Mouse (Mus musculus): ENCODE data around the gene Pex11g. TPM values are rescaled to one million over a fixed set of nuclear protein-coding genes. Genes with fewer than 3 reads are reported as not detected.

Gene Pex11g
- polyA plus RNA-seq, 1 experiment from 2014 or later, result 11.6 TPM

DNA sequence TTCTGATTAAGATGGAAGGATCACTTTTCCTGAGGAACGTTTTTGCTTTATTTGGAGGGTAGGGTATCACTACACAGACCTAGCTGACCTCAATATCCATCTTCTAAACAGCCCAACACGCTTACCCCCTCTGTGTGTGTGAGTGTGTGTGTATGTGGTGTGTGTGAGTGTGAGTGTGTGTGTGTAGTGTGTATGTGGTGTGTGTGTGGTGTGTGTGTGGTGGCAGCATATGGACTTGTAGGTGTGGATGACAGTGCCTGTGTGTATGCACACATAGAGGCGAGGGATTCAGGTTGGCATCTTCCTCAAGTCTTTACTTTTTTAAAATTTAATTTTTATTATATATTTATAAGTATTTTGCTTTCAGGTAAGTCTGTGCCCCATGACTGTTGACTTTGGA lies 31.1 kb upstream of the Pex11g start:
- WGBS, result 76% methylated on average over 3 of the region's 3 CpGs
- no peak for DNase-seq (ENCODE audit: low spot score)
- ATAC-seq (ENCODE audit: low FRiP score, low TSS enrichment), result no peak
- H3K4me1 ChIP-seq (replicated peaks; ENCODE audit: control insufficient read depth, insufficient read depth), result 0 out of 2 replicates have a peak, but pooled peaks cover 6% of the 10 kb centered on the region
- TF ChIP-seq CTCF (IDR thresholded peaks at IDR 0.05; ENCODE audit: low read depth) (no peak), EP300 (optimal IDR thresholded peaks at IDR 0.05) (no peak)
- no peak overlapping the region for H3K9ac ChIP-seq (ENCODE audit: low read length)
- peaks cover 15% of the 10 kb centered on the region for H3K36me3 ChIP-seq (ENCODE audit: control insufficient read depth, insufficient read depth, low read length)
- no peak overlapping the region for H3K4me3 ChIP-seq (ENCODE audit: low read depth, low read length)
- no peaks in the 10 kb centered on the region for H3K27me3 ChIP-seq (ENCODE audit: control insufficient read depth, insufficient read depth, low read length)
- no peak overlapping the region for H3K4me2 ChIP-seq (replicated peaks; ENCODE audit: low read depth)
- H3K27ac ChIP-seq (replicated peaks), result no peak overlapping the region
- no peaks in the 10 kb centered on the region for H3K9me3 ChIP-seq (ENCODE audit: control insufficient read depth, low read length)

DNA sequence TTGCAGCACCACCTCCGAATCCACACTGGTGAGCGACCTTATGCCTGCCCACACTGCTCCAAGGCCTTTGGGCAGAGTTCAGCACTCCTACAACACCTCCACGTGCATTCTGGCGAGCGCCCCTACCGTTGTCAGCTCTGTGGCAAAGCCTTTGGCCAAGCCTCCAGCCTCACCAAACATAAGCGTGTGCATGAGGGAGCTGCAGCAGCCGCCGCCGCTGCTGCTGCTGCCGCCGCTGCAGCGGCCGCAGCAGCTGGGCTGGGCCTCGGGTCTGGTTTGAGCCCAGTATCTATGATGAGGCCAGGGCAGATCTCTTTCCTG lies 28.9 kb upstream of the Pex11g start:
- Histone ChIP-seq H3K4me3 (ENCODE audit: low read depth, low read length) (no peak overlapping the region), H3K27me3 (ENCODE audit: control insufficient read depth, insufficient read depth, low read length) (no peaks in the 10 kb centered on the region), H3K9ac (ENCODE audit: low read length) (no peak overlapping the region), H3K9me3 (ENCODE audit: control insufficient read depth, low read length) (no peaks in the 10 kb centered on the region), H3K36me3 (ENCODE audit: control insufficient read depth, insufficient read depth, low read length) (peaks cover 15% of the 10 kb centered on the region), H3K27ac (replicated peaks) (no peak overlapping the region), H3K4me1 (replicated peaks; ENCODE audit: control insufficient read depth, insufficient read depth) (0 out of 2 replicates have a peak, but pooled peaks cover 5% of the 10 kb centered on the region), H3K4me2 (replicated peaks; ENCODE audit: low read depth) (no peak overlapping the region)
- 88% methylated on average over 14 of the region's 15 CpGs for WGBS
- no peak for TF ChIP-seq EP300 (optimal IDR thresholded peaks at IDR 0.05)
- TF ChIP-seq CTCF (IDR thresholded peaks at IDR 0.05; ENCODE audit: low read depth), result no peak
- no peak for ATAC-seq (ENCODE audit: low FRiP score, low TSS enrichment)
- DNase-seq (ENCODE audit: low spot score), result no peak

DNA sequence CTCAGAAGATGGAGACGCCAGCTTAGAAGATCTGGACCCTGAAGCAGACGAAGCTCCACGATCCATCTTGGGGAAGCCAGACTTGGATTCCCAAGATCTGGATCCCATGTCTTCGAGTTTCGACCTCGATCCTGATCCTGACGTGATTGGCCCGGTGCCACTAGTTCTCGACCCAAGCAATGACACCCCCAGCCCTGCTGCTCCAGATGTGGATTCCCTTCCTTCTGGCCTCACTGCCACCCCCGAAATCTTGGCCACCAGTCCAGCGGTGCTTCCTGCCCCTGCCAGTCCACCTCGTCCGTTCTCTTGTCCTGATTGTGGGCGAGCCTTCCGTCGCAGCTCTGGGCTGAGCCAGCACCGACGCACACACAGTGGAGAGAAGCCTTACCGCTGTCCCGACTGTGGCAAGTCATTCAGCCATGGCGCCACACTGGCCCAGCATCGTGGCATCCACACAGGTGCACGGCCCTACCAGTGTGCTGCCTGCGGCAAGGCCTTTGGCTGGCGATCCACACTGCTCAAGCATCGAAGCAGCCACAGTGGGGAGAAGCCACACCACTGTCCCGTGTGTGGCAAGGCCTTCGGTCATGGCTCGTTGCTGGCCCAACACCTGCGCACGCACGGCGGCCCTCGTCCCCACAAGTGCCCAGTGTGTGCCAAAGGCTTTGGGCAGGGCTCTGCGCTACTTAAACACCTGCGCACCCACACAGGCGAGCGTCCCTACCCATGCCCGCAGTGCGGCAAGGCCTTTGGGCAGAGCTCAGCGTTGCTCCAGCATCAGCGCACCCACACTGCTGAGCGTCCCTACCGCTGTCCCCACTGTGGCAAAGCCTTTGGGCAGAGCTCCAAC lies 28.3 kb upstream of the Pex11g start:
- no peak overlapping the region for H3K4me3 ChIP-seq (ENCODE audit: low read depth, low read length)
- TF ChIP-seq EP300 (optimal IDR thresholded peaks at IDR 0.05), result no peak
- no peak for TF ChIP-seq CTCF (IDR thresholded peaks at IDR 0.05; ENCODE audit: low read depth)
- ATAC-seq (ENCODE audit: low FRiP score, low TSS enrichment) (no peak), DNase-seq (ENCODE audit: low spot score) (no peak)
- no peak overlapping the region for H3K4me2 ChIP-seq (replicated peaks; ENCODE audit: low read depth)
- no peak overlapping the region for H3K9ac ChIP-seq (ENCODE audit: low read length)
- no peak overlapping the region for H3K27ac ChIP-seq (replicated peaks)
- no peaks in the 10 kb centered on the region for H3K27me3 ChIP-seq (ENCODE audit: control insufficient read depth, insufficient read depth, low read length)
- peaks cover 15% of the 10 kb centered on the region for H3K36me3 ChIP-seq (ENCODE audit: control insufficient read depth, insufficient read depth, low read length)
- WGBS, result 95% methylated on average over 44 of the region's 44 CpGs
- H3K4me1 ChIP-seq (replicated peaks; ENCODE audit: control insufficient read depth, insufficient read depth), result no peaks in the 10 kb centered on the region
- no peaks in the 10 kb centered on the region for H3K9me3 ChIP-seq (ENCODE audit: control insufficient read depth, low read length)

DNA sequence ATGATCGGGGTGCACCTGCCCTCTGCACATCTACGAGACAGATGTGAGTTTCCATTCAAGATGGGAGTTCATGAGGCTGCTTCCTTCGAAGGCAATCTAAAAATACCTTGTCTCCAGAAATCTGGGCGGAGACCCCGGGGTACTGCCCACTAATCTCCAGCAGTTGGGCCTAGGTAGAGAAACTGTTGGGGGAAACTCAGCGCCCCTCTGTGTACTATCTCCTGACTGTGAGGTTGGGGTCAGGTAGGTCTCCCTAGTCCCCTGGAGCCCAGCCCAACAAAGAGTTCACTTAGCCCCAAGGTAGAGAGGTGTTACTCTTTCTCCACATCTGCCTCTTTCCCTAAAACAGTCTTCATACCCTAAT lies 26.3 kb upstream of the Pex11g start:
- Histone ChIP-seq H3K27ac (replicated peaks) (peak overlapping the region; percentile 85), H3K9me3 (ENCODE audit: control insufficient read depth, low read length) (no peaks in the 10 kb centered on the region), H3K9ac (ENCODE audit: low read length) (peak overlapping the region; percentile 97), H3K36me3 (ENCODE audit: control insufficient read depth, insufficient read depth, low read length) (peaks cover 15% of the 10 kb centered on the region), H3K4me1 (replicated peaks; ENCODE audit: control insufficient read depth, insufficient read depth) (no peaks in the 10 kb centered on the region), H3K4me3 (ENCODE audit: low read depth, low read length) (peak overlapping the region; percentile 91), H3K4me2 (replicated peaks; ENCODE audit: low read depth) (peak overlapping the region; percentile 68), H3K27me3 (ENCODE audit: control insufficient read depth, insufficient read depth, low read length) (no peaks in the 10 kb centered on the region)
- no peak for ATAC-seq (ENCODE audit: low FRiP score, low TSS enrichment)
- DNase-seq (ENCODE audit: low spot score), result no peak
- TF ChIP-seq EP300 (optimal IDR thresholded peaks at IDR 0.05), result no peak
- TF ChIP-seq CTCF (IDR thresholded peaks at IDR 0.05; ENCODE audit: low read depth), result no peak
- 22% methylated on average over 6 of the region's 6 CpGs for WGBS

DNA sequence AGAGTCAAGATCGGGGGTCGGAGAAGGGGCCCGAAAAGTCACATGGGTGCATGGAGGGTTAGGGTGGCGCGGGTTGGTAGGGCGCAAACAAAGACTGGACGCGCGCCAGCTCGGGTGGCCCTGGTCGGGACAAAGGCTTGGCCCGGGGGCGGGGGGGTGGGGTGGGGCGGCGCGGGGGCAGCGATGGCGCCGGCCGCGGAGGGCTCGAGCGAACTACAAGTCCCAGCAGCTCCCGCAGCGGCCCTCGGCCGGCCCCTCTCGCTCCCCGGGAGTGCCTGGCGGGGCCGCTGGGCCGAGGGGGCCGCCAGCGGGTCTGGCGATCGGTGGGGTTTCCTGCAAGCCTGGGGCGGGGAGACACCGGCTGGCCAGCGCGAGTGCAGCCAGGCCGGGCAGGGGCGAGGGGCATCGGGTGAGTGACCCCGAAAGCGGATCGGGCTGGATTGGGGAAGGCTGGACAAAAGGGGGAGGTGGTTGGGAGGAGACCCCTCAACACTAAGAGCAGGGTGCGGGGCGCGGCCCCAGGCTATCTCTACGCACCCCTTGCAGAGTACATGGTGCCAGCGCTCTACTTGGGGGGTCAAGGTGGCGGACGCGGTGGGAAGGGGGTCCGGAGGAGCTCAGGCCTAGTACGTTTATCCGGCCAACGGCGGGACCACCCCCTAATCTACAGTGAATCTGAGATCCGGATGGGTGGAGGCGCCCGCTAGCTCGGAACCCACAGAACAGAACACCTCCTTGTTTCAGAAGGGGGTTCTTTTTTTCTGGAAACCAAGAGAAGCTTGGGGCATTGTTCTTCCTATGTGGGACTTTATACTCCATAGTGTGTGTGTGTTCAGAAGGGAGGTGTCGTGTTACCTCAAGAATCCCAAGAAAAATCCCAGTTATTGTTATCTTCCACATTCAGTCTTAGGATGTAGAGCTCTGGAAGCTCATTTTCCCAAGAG lies 25.7 kb upstream of the Pex11g start, which contains the start of gene Zfp358:
Zfp358 (plus strand) TSS at position 238 of the 944 bp plus-strand sequence.
- Histone ChIP-seq H3K36me3 (ENCODE audit: control insufficient read depth, insufficient read depth, low read length) (peaks cover 15% of the 10 kb centered on the region), H3K9ac (ENCODE audit: low read length) (peak within 1 kb of the TSS; percentile 97), H3K27me3 (ENCODE audit: control insufficient read depth, insufficient read depth, low read length) (no peaks in the 10 kb centered on the region), H3K27ac (replicated peaks) (peak within 1 kb of the TSS; percentile 85), H3K4me2 (replicated peaks; ENCODE audit: low read depth) (peak within 1 kb of the TSS; percentile 68), H3K4me1 (replicated peaks; ENCODE audit: control insufficient read depth, insufficient read depth) (no peaks in the 10 kb centered on the region), H3K4me3 (ENCODE audit: low read depth, low read length) (peak within 1 kb of the TSS; percentile 91), H3K9me3 (ENCODE audit: control insufficient read depth, low read length) (no peaks in the 10 kb centered on the region)
- under 1% methylated on average over 47 of the region's 64 CpGs for WGBS
- peak; percentile 91 for ATAC-seq (ENCODE audit: low FRiP score, low TSS enrichment)
- no peak for TF ChIP-seq EP300 (optimal IDR thresholded peaks at IDR 0.05)
- TF ChIP-seq CTCF (IDR thresholded peaks at IDR 0.05; ENCODE audit: low read depth), result no peak
- peak; percentile 83 for DNase-seq (ENCODE audit: low spot score)

All from stomach, postnatal 0 days (tissue).